Mouse (Mus musculus) liver, embryonic 16.5 days (tissue): ENCODE measurements at regions not wholly inside any gene's neighbourhood (a gene's known extent, or its start where the extent isn't known, plus 50 kb on each side); places are given as distances from the start of the nearest gene placed in this dataset.

ENCODE experiments used
- ATAC-seq: fragments of 200-750 bp; cut with Nextera tagmentation; 2 replicates; pipeline ENCODE4 v1.8.0; 2017; ENCODE audit warnings: low read depth, mild to moderate bottlenecking, moderate number of reproducible peaks, moderate library complexity
- H3K27ac ChIP-seq: fragments of 300-500 bp; sonication (generic); 2 replicates; pipeline ENCODE4 v1.5.1; 2014; ENCODE audit warnings: mild to moderate bottlenecking, low read length
- H3K27me3 ChIP-seq: fragments of 300-500 bp; sonication (generic); 2 replicates; pipeline ENCODE4 v1.6.1; 2014; ENCODE audit warnings: low read depth, low read length, mixed read lengths; ENCODE audit not compliant: control insufficient read depth, insufficient read depth
- H3K36me3 ChIP-seq: fragments of 300-500 bp; sonication (generic); 2 replicates; pipeline ENCODE4 v1.6.1; 2014; ENCODE audit warnings: mild to moderate bottlenecking; ENCODE audit not compliant: control insufficient read depth, insufficient read depth
- H3K4me1 ChIP-seq: fragments of 300-500 bp; sonication (generic); 2 replicates; pipeline ENCODE4 v1.6.1; 2014; ENCODE audit warnings: low read depth, low read length, mixed read lengths; ENCODE audit not compliant: control insufficient read depth
- H3K4me2 ChIP-seq: fragments of 300-500 bp; sonication (generic); 2 replicates; pipeline ENCODE4 v1.6.1; 2014; ENCODE audit warnings: low read depth, low read length, mixed read lengths
- H3K4me3 ChIP-seq: fragments of 300-500 bp; sonication (generic); 2 replicates; pipeline ENCODE4 v1.5.1; 2014; ENCODE audit warnings: low read depth, mild to moderate bottlenecking, low read length
- H3K9ac ChIP-seq: fragments of 300-500 bp; sonication (generic); 2 replicates; pipeline ENCODE4 v1.6.1; 2014; ENCODE audit warnings: low read depth, low read length
- H3K9me3 ChIP-seq: fragments of 300-500 bp; sonication (generic); replicated peaks from 2 replicates; pipeline ENCODE4 v1.6.1; 2016; ENCODE audit warnings: low read length; ENCODE audit not compliant: control insufficient read depth
- WGBS: fragments of 180-500 bp; shearing (Covaris S2); extraction: QIAGEN DNeasy Blood & Tissue Kit; methylation state at CpG from one replicate; pipeline ENCODE4 v1.1.7; 2014; ENCODE audit not compliant: insufficient replicate concordance; 5-methylcytosine and 5-hydroxymethylcytosine counted together

DNA sequence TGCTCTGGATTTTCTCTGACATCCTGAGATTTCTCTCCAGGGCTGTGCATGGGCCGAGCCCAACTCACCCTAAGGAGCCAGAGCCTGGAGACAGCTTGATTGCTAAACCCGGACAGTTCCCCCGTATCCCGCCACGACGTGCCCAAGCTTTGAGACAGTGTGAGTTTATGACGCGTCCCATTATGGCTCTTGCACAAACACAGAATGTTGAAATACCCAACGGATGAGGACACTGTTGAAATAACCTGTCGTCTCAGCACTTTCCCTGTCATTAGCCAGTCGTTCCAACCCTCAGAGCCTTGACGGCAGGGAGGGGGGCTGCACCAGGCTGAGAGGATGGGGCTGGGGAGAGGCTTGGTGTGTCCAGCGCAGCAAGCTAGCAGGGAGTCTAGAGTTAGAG lies 50.7 kb upstream of the Myl10 start:
- no peak for ATAC-seq
- Histone ChIP-seq H3K4me1 (no peaks in the 10 kb centered on the region), H3K27me3 (no peaks in the 10 kb centered on the region), H3K9ac (no peak overlapping the region), H3K9me3 (no peaks in the 10 kb centered on the region), H3K4me2 (no peak overlapping the region), H3K4me3 (no peak overlapping the region), H3K36me3 (no peaks in the 10 kb centered on the region), H3K27ac (no peak overlapping the region)
- WGBS = 59% methylated on average over 13 of the region's 13 CpGs
